Mouse (Mus musculus): ENCODE measurements at regions not wholly inside any gene's neighbourhood (a gene's known extent, or its start where the extent isn't known, plus 50 kb on each side); places are given as distances from the start of the nearest gene placed in this dataset.

DNA sequence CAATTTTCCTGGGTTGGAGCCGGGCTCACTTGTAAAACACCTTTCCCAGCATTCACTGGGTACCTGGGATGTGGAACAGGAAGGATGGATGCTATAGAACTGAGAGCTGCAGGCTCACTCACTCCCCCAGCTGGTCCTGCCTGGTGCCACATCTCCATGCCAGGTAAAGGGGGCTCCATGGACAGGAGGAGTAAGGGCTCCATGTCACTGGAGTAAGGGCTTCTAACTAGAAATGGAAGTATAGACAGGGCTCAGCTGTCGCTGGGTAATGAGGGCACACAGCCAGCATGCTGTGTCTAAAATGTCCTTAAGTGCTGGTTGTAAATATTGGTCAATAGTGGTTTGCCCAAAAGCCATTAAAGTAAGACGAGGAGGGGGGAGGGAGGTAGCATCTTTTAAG lies 99.4 kb upstream of the Gpr12 start:
- DNase-seq (ENCODE audit: low read depth, low spot score), result no peak

DNA sequence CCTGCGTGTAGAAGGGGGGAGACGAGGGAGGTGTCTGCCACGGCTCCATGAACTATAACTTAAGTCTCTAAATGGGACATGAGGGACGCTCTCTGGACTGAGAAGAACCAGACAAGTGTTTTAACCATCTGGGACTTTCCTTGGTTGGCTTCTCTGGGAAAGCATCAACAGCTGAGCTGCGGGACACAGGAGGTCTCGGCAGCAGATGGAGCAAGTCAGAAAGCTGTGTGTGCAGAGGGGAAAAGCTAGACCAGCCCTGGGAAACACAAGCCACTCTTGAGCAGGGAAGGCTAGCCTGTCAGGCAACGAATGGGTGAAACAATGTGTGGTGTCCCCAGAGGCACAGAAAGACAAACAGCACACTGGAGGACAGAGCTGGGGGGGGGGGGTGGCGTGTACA lies 98.5 kb upstream of the Gpr12 start:
- no peak for DNase-seq (ENCODE audit: low read depth, low spot score)

DNA sequence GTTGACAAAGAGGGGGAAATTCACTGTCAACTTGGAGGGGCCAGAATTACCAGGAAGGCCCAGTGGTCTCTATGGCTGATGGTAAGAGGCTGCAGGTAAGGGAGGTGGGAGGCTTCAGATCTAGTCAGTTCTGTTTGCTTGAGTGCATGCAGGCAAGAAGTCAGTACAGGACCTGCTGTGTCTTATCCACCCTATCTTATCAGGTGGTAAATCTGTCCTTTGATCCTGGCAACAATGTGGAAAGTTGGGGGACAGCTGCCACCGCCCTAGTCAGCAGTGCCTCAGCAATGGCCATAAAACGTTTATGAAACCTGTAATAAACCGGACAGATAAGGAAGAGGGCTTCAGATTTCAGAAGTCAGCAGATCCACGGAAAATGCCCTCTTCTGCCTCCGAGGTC lies 97.9 kb upstream of the Gpr12 start:
- DNase-seq (ENCODE audit: low read depth, low spot score), result no peak

DNA sequence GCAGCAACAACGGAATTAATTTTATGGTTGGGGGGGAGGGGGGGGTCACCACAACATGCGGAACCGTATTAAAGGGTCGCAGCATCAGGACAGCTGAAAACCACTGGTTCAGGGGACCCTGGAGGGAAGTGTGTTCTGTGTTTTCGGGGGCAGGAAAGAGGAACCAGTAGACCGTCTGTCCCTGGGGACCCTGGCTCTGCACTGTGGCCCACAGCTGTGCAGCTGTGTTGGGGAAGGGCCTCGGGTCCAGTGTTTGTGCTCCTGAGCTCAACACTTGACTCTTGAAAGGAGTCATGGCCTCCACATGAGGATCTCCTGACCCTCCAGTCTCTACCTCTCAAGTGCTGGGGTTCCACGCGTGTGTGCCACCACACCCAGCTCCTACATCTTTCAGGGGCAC lies 96.5 kb upstream of the Gpr12 start:
- DNase-seq (ENCODE audit: low read depth, low spot score), result no peak

DNA sequence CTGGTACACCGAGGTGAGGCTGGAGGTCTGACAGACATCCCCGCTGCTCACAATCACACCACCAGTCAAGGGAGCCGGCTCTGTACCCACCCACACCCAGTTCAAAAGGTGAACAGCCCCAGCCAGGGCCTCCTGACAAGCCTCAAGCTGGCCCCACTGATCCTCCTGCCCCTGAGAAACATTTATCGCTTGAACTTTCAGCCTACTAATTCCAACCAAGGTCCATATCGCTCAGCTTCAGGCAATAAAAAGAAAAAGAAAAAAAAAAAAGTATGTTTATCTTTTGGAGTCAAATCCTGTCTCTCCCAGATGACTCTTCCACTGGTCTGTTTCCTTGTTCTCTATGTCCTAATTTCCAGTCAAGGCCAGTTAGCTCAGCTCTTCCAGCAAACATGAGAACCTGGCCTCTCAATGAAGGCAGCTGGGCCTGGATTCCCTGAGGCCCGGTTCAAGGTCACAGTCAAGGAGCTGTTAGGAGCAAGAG lies 94.2 kb upstream of the Gpr12 start:
- DNase-seq (ENCODE audit: low read depth, low spot score), result no peak

DNA sequence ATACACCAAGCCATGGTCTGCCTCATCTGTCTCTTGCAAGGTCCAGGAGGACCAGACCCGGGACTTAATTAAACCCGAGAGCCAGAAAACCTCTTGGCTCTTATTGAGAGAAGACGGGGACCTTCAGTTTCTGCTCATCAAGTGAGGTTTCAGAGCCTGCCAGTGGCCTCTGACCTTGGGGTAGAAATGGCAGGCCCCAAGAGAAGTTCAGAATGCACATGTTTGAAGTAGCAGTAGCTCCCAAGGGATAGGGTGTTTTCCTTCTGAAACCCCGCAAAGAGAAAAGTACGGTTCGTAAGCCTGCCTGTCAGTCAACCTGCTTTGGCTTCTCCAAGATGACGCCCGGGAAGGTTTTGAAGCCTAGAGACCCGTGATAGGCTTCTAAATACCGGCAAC lies 93.7 kb upstream of the Gpr12 start:
- no peak for DNase-seq (ENCODE audit: low read depth, low spot score)

DNA sequence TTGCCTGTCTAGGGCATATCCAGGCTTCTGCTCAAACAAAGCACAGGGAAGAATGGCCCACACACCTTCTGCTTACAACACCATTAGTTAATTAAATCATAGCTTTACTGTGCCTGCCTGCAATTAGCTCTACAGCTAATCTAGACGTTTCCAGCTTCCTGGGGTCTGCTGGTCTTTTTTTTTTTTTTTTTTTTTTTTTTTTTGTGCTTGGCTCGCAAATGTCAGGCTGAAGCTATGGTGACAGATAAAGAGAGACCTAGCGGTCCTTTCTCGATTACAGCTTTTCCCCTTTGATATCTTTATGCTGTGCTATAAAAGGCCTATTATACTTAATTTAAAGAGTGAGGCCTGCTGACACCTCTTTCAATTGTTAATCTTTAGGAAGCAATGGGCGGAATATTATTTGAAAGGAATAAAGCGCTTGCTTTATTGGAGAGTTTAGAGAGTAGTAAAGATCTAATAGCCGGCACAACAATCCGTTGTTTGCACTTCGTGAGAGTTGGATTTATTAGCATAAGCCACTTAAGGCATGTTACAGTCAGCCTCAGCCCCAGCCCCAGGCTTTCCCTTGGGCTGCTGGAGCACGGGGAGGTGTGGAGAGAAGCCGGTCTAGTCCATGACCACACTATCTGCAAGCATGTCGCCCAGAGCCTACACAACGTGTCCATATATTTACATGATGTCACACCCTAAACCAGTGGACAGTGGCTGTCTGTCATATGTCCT lies 93.2 kb upstream of the Gpr12 start:
- no peak for DNase-seq (ENCODE audit: low read depth, low spot score)

DNA sequence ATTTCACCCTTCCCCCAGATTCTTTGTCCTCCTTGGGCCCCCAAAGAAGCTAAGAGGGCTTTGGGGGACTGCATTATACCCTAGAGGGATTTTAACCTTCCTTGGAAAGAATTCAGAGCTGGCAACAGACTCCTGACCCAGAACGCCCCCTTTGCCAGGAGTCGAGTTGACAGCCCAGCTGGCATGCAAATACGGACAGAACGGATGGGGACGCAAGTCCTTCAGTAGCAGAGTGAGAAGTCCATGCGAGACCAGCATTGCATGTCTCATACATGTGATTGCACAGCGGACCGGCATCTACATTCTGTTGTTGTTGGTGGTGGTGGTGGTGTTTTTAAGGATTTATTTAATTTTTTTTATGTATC lies 92.1 kb upstream of the Gpr12 start:
- DNase-seq (ENCODE audit: low read depth, low spot score), result no peak

DNA sequence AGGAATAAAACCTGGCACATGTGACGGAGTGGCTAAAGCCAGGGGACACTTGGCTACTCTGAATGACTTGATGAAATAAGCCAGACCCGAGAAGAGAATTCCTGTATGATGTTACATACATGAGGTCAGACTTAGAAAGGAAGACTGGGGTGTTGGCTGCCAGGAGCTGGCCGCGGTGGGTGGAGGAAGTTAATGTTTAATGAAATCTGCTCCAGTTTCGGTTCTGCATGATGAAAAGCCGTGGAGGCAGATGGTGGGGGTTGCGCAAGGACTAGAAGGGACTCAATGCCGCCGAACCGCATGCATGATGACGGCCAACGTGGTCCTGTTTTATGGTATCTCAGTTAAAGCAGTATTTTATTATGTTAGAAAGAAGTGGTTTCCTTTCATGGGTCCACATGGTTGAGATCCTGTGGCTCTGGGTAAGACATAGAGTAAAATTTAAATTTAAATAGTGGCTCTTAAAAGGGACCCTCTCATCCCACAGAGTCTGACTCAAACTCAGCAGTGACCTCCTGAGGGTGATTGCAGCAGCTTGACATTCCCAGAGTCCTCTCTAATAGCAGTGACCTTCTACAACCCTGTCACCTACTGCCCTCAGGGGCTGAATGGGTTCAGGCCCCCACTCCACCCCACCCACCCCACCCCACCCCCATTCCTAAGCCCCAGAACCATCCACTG lies 91.6 kb upstream of the Gpr12 start:
- DNase-seq (ENCODE audit: low read depth, low spot score), result no peak

DNA sequence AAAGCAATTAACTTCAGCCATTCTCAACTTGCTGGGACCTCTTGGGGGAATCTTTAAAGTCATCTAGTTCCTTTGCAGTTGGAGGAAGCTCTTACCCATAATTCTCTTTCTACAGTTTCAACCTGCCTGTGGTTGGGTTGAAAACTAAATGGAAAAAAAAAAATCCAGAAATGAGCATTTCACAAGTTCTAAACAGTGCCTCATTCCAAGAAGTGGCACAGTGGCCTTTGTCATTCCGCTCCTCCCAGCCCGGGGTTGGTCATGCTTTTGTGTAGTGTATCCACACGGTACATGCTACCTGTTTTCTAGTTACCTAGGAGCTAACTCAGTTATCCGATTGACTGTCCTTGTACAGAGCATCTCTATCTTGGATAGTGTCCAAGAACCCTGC lies 90.8 kb upstream of the Gpr12 start:
- no peak for DNase-seq (ENCODE audit: low read depth, low spot score)

DNA sequence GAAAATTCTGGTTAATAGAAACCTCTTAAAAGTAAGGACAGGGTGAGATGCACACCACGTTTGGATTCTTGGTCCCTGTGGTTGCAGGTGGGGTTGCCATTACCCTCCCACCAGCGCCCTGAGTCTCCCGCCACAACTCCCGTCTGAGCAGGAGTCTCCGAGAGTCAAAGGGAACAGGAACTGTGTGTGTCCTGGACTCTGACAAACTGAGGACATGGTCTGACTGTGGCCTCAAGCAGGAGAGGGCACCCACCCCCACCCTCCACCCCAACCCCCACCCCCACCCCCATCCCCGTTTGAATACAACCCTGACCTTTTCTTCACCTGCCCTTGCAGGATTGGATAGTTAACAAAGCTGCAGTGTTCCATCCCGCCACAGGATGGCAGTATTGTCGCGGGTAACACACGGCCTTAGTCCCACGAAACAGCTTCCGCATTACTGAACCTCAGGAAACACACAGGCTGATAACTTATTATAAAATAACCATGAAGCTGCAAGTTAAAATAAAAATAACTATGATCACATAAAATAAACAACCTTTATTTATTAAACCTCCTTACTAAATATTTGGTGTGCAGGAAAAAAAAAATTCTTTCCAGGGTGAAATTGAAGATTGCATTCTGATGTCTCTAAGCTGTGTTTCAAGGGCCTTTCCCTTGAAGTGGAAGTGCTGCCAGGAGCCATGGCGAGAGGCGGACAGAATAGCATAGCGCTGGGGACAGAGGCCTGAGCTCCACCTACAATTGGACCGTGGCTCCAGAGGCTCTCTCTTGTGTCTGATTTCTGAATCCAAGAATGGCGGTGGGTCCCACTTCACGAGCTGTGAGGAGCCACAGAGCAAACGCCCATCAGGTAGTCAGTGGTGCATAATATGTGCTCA lies 90.2 kb upstream of the Gpr12 start:
- DNase-seq (ENCODE audit: low read depth, low spot score), result peak; percentile 69

DNA sequence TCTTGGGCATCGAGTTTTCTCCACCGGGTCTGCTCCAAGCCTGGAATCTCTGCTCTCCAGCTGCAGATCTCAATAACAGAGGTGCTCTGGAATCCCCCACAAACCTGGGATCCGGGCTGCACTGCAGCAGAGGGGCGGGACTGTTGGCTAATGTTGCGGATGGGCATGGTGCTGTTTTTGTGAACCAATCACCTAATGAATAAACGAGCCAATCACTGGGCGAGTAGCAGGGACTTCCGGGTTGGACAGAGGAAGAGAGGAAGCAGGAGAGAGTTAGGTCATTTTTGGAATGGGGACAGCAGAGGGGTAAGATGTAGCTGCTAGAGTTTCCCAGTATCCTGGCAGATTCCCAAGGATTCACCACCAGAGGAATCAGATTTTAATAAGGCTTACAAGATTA lies 76.7 kb upstream of the Gpr12 start:
- no peak for DNase-seq (ENCODE audit: low read depth, low spot score)

DNA sequence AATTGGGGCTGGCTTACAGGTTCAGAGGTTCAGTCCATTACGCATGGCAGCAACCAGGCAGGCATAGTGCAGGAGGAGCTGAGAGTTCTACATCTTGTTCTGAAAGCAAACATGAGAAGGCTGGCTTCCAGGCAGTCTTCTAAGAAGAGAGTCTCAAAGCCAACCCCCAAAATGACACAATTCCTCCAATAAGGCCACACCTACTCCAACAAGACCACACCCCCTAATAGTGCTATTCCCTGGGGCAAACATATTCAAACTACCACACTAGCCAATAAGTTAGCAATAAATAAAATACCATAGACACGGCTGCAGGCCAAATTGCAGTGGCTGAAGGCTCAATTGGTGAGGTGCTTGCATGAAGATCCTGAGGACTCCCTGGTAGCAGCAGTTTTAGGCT lies 72.2 kb upstream of the Gpr12 start:
- DNase-seq (ENCODE audit: low read depth, low spot score), result no peak

DNA sequence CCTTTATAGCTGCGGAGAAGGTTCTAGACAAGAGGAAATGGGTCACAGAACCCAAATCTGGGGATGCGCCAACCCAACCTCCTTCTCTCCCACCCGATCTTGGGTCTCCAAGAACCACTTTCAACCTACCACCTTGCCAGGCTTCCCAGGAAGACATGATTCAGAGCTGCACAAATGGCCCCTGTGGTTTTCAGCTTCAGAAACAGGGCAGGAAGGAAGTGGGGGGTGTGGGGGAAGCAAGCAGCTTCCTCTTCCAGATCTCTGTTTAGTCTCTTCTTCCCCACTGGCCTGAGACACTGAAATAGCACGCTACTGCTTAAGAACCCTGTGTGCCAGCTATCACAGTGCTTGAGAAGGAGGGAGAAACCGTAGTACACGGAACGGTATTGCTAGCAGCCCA lies 70.4 kb upstream of the Gpr12 start:
- no peak for DNase-seq (ENCODE audit: low read depth, low spot score)

DNA sequence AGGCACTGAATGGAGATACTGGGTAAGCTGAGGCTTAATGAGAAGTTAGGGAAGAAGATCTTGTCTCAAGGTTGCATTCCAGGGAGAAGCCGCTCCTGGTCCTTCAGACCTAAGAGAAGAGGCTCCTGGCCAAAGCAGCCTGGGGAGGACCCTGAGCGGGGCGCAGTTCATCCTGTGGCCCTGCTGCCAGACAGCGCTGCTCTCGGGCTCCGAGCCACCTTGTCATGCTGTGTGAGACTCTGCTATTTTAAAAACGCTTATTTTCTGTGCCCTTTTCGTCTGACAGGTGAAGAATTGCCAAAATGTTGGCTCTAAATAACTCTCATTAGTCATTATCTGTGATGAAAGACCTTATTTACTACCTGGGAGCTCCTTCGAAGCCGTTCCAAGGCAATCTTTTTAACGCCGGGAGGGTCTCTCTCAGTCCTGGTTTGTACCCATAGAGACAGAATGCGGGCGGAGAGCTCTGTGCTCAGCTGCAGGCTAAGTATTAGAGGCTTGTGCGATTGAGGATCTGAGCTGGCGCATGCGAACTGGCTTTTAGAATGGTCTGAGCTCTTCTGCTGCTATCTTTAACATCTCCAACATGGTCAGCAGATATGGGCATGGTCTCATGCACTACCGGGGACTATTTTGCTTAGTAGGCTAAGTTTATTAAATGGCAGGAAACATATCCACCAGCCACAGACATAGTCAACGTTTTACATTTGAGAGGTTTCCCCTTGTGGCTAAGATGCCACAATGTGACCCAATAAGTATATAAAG lies 68.8 kb upstream of the Gpr12 start:
- DNase-seq (ENCODE audit: low read depth, low spot score), result no peak

DNA sequence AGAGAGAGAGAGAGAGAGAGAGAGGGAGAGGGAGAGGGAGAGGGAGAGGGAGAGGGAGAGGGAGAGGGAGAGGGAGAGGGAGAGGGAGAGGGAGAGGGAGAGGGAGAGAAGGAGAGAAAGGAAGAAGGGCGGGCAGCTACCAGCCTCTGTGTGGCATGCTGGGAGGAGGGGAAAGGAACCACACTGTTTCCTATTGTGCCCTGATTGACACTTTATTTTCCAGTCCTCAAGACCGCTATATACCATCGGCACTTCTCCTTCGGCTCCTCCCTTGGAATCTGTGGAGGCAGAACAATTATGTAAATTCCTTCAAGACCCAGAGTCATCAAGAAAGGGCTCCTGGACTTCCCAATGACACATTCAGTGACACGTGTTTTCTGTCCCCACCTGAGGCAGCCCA lies 67.8 kb upstream of the Gpr12 start:
- DNase-seq (ENCODE audit: low read depth, low spot score), result no peak

DNA sequence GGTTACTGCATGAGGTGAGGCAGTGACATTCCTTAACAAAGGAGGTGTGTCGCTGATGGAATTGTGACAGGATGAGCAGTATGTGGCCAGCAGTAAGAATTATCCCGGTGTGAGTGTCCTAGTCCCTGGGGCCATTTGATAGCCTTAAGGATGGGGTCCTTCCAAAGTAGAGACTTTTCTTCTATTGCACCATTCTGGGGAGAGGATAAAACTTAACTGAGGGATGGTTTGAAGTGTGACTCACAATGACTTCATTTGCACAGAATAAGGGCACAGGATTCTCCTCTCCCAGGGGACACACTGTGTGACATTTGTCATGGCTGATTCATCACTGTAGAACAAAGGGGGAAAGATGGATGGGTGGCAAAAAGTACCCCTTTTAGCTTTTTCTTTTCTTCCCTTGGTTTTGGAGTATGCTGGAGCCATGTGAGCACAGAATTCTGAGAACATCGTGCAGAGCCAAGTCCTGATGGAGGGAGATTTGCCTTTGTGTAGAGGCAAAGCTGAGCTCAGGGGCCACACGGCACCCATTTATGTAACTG lies 63.6 kb upstream of the Gpr12 start:
- no peak for DNase-seq (ENCODE audit: low read depth, low spot score)

DNA sequence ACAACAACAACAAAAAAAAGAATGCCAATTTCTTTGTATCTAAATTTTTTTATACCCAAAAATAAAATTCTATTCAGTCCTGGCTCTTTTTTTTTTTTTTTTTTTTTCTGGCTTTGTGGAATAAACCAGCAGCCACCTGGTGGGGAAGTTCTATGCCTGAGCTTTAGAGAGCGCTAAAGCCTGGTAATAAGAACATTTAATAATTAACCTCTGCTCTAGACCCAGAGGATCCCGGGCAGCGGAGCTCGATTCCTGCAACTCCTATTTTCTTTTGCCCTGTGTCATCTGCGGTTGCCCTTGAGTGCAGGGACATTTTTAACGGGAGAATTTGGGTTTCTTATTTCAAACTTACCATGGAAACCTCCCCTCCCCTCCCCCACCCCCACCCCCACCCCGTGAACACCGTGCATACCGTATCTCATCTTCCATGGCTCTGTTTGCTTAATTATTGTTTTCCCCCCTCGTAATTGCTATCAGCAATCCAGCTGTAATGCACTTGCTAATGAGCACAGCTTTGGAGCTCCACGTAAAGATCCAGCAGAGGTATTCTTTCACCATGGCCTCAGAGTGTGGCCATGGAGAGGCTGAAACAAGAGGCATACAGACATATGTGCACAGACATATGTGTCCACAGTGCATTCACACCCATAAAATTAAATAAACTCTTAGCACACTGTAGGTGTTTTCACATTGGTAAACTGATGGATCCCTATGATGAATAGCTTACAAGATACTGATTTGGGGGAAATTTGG lies 62.8 kb upstream of the Gpr12 start:
- no peak for DNase-seq (ENCODE audit: low read depth, low spot score)

DNA sequence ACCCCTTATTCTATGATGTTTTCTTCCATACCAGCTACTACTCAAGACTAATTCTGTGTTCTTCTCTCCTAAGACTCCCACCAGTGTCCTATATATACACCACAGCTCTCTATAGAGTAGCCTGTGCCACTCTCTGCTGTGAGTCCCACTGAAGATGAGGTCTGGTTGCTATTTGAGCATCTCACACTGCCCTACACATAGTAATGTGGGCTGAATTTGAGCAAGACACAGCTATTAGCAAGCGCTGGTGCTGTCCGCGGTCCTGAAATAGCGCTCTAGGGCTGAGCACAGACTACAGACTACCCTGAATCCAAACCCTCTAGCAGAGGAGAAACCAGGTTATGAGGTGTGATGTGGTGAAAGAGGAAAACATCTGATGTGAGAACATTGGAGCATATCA lies 59.5 kb upstream of the Gpr12 start:
- DNase-seq (ENCODE audit: low read depth, low spot score), result peak; percentile 86

DNA sequence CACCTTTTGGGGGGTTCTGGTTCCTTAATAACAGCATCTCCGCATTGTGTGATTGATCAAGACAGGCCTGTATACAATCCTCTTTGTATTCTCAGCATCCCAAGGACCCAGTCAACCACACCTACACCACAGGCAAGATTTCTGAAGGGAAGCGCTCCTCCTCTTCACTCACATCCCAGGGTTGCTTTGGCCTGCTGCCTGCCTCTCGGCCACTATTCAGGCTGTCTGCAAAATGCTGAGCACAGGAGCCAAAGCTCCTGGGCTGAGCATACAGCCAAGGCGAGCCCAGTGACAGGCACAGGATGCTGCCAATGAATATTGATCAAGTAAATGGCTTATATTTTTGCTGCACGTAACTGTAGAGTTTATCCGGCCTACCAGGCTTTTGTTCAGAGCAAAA lies 56.9 kb upstream of the Gpr12 start:
- no peak for DNase-seq (ENCODE audit: low read depth, low spot score)

DNA sequence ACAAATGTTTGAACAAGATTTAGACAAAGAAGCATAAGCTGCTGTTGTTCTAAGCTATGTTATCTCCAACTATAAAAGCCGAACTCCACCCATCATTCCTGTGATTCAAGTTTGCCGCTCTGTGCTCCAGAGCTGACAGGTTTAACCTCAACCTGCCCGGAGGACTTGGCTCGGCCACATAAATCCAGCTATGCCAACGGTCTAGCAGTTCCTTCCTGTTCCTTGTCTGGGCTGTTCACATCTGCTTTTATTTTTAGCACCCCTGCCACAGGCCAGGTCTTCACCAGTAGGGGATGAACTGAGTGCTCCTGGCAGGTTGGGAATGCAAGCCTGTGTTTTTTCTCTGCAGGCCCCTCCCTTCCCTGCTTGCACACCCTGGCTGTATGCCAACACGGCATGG lies 51.8 kb upstream of the Gpr12 start:
- no peak for DNase-seq (ENCODE audit: low read depth, low spot score)

Measured in forelimb bud, embryonic 11.5 days (tissue).